1 mouse cellular context compared by ENCODE assay signal in genomic region chr2:127889432-127889831, GRCm38 (mm10).
TF ChIP-seq lines count a peak whose summit lies in the region.

No protein-coding gene starts in this region.

TF ChIP-seq in CH12.LX, 34 proteins besides CTCF, POLR2A, EP300 and RAD21 (continued from another document):
- TF ChIP-seq USF1 (IDR thresholded peaks at IDR 0.05; ENCODE audit: low read depth, low read length) (no peak), JUND (conservative IDR thresholded peaks at IDR 0.05; ENCODE audit: low read depth, low read length) (peak; percentile 43; the same call in 1 of the 2 replicates), ZMIZ1 (IDR thresholded peaks at IDR 0.05; ENCODE audit: low read depth, low read length) (no peak), USF2 (conservative IDR thresholded peaks at IDR 0.05; ENCODE audit: low read depth, low read length) (no peak), BHLHE40 (IDR thresholded peaks at IDR 0.05; ENCODE audit: low read depth, low read length) (peak; percentile 23; the same call in 1 of the 2 replicates), NELFE (IDR thresholded peaks at IDR 0.05; ENCODE audit: low read depth, low read length) (no peak), HCFC1 (IDR thresholded peaks at IDR 0.05; ENCODE audit: low read depth, low read length) (no peak), UBTF (IDR thresholded peaks at IDR 0.05; ENCODE audit: low read depth, low read length) (no peak), POLR2AphosphoS2 (IDR thresholded peaks at IDR 0.05; ENCODE audit: low read depth, low read length) (no peak), KAT2A (IDR thresholded peaks at IDR 0.05; ENCODE audit: insufficient replicate concordance, low read length) (no peak), RCOR1 (conservative IDR thresholded peaks at IDR 0.05; ENCODE audit: low read depth, low read length) (0 out of 2 replicates have a peak, but pooled peaks have one; percentile 30), ZC3H11A (IDR thresholded peaks at IDR 0.05; ENCODE audit: low read depth, low read length) (peak; percentile 97), MEF2A (IDR thresholded peaks at IDR 0.05; ENCODE audit: borderline replicate concordance, low read depth, low read length) (no peak), MAZ (IDR thresholded peaks at IDR 0.05; ENCODE audit: low read depth, low read length) (no peak), MYC (IDR thresholded peaks at IDR 0.05; ENCODE audit: low read depth, low read length) (peak; percentile 68; the same call in 1 of the 2 replicates), TBP (conservative IDR thresholded peaks at IDR 0.05; ENCODE audit: low read depth, low read length) (no peak), SIN3A (IDR thresholded peaks at IDR 0.05; ENCODE audit: low read length) (no peak)
